Mouse (Mus musculus): ENCODE results near the gene Methig1. TPM values are rescaled to one million over a fixed set of nuclear protein-coding genes. Genes with fewer than 3 reads are reported as not detected.
"Not testable (repeated sequence)": the region's sequence is repeated elsewhere in the genome, so short reads cannot be mapped to it uniquely, and the experiment has no call there.

Gene Methig1
- polyA plus RNA-seq, 1 experiment from 2014 or later = not detected

GRCm38 (mm10) chr15:100351501-100352060, 1.4 kb upstream of the Methig1 start:
- ATAC-seq (ENCODE audit: insufficient read depth, low FRiP score, low TSS enrichment) = no peak
- H3K9ac ChIP-seq (ENCODE audit: low read length) = no peak overlapping the region
- no peak overlapping the region for H3K4me2 ChIP-seq (ENCODE audit: low read depth)
- H3K27me3 ChIP-seq (ENCODE audit: control insufficient read depth, insufficient read depth, low read length) = no peaks in the 10 kb centered on the region
- H3K9me3 ChIP-seq (ENCODE audit: control insufficient read depth, low read length) = no peaks in the 10 kb centered on the region
- WGBS = 73% methylated on average over 6 of the region's 6 CpGs
- H3K27ac ChIP-seq (ENCODE audit: low read depth, low read length) = no peak overlapping the region
- no peaks in the 10 kb centered on the region for H3K4me1 ChIP-seq (ENCODE audit: control insufficient read depth, insufficient read depth, low read length)
- H3K4me3 ChIP-seq (ENCODE audit: low read depth, low read length) = no peak overlapping the region
- no peaks in the 10 kb centered on the region for H3K36me3 ChIP-seq (ENCODE audit: control insufficient read depth, insufficient read depth, low read length)
- DNase-seq (ENCODE audit: low spot score) = no peak

GRCm38 (mm10) chr15:100353399-100353798, 450 bp downstream of the Methig1 start:
- DNase-seq (ENCODE audit: low spot score); H3K4me2 ChIP-seq (ENCODE audit: low read depth); H3K36me3 ChIP-seq (ENCODE audit: control insufficient read depth, insufficient read depth, low read length); H3K9me3 ChIP-seq (ENCODE audit: control insufficient read depth, low read length); H3K4me3 ChIP-seq (ENCODE audit: low read depth, low read length); H3K9ac ChIP-seq (ENCODE audit: low read length); ATAC-seq (ENCODE audit: insufficient read depth, low FRiP score, low TSS enrichment); H3K27me3 ChIP-seq (ENCODE audit: control insufficient read depth, insufficient read depth, low read length); H3K27ac ChIP-seq (ENCODE audit: low read depth, low read length); H3K4me1 ChIP-seq (ENCODE audit: control insufficient read depth, insufficient read depth, low read length): not testable (repeated sequence)
- WGBS = 88% methylated on average over 12 of the region's 22 CpGs

GRCm38 (mm10) chr15:100355876-100356275, 2.9 kb downstream of the Methig1 start:
- Histone ChIP-seq H3K36me3 (ENCODE audit: control insufficient read depth, insufficient read depth, low read length) (no peaks in the 10 kb centered on the region), H3K4me2 (ENCODE audit: low read depth) (no peak overlapping the region), H3K4me3 (ENCODE audit: low read depth, low read length) (no peak overlapping the region), H3K9ac (ENCODE audit: low read length) (no peak overlapping the region), H3K4me1 (ENCODE audit: control insufficient read depth, insufficient read depth, low read length) (no peaks in the 10 kb centered on the region), H3K27me3 (ENCODE audit: control insufficient read depth, insufficient read depth, low read length) (no peaks in the 10 kb centered on the region), H3K9me3 (ENCODE audit: control insufficient read depth, low read length) (no peaks in the 10 kb centered on the region), H3K27ac (ENCODE audit: low read depth, low read length) (no peak overlapping the region)
- 55% methylated on average over 5 of the region's 5 CpGs for whole genome bisulfite sequencing
- ATAC-seq (ENCODE audit: insufficient read depth, low FRiP score, low TSS enrichment) (no peak), DNase-seq (ENCODE audit: low spot score) (no peak)

GRCm38 (mm10) chr15:100364242-100364641, 11.3 kb downstream of the Methig1 start, which contains the start of gene Higd1c:
Gene Higd1c (plus strand): TSS chr15:100364542.
- no peak within 1 kb of the TSS for H3K4me3 ChIP-seq (ENCODE audit: low read depth, low read length)
- H3K27me3 ChIP-seq (ENCODE audit: control insufficient read depth, insufficient read depth, low read length) = no peaks in the 10 kb centered on the region
- no peak within 1 kb of the TSS for H3K27ac ChIP-seq (ENCODE audit: low read depth, low read length)
- no peaks in the 10 kb centered on the region for H3K9me3 ChIP-seq (ENCODE audit: control insufficient read depth, low read length)
- no peaks in the 10 kb centered on the region for H3K4me1 ChIP-seq (ENCODE audit: control insufficient read depth, insufficient read depth, low read length)
- no peak for ATAC-seq (ENCODE audit: insufficient read depth, low FRiP score, low TSS enrichment)
- 71% methylated on average over 7 of the region's 7 CpGs for WGBS
- DNase-seq (ENCODE audit: low spot score) = no peak
- H3K4me2 ChIP-seq (ENCODE audit: low read depth) = no peak within 1 kb of the TSS
- no peaks in the 10 kb centered on the region for H3K36me3 ChIP-seq (ENCODE audit: control insufficient read depth, insufficient read depth, low read length)
- no peak within 1 kb of the TSS for H3K9ac ChIP-seq (ENCODE audit: low read length)

DNA sequence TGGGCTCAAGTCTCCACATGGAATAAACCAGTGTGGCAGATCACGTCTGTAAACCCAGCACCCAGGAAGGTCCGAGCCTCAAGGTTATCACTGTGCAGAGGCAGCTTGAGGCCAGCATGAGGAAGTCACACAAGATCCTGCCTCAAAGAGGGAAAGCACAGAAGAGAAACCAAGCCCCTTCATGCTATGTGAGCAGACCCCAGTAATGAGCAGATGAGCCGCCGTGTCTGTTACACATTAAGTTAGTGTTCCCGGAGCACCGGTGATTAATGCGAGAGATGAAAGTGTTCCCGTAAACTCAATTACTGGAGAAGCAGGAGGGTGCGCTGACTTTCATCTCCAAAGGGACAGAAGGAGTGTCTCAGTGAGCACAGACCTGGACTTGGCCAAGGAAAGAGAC, 13.0 kb downstream of the Methig1 start:
- not testable (repeated sequence) for H3K9ac ChIP-seq (ENCODE audit: low read length); H3K4me3 ChIP-seq (ENCODE audit: low read depth, low read length); ATAC-seq (ENCODE audit: insufficient read depth, low FRiP score, low TSS enrichment); H3K36me3 ChIP-seq (ENCODE audit: control insufficient read depth, insufficient read depth, low read length); H3K4me2 ChIP-seq (ENCODE audit: low read depth); H3K27ac ChIP-seq (ENCODE audit: low read depth, low read length); DNase-seq (ENCODE audit: low spot score); H3K9me3 ChIP-seq (ENCODE audit: control insufficient read depth, low read length); H3K4me1 ChIP-seq (ENCODE audit: control insufficient read depth, insufficient read depth, low read length); H3K27me3 ChIP-seq (ENCODE audit: control insufficient read depth, insufficient read depth, low read length)
- 57% methylated on average over 9 of the region's 9 CpGs for WGBS

DNA sequence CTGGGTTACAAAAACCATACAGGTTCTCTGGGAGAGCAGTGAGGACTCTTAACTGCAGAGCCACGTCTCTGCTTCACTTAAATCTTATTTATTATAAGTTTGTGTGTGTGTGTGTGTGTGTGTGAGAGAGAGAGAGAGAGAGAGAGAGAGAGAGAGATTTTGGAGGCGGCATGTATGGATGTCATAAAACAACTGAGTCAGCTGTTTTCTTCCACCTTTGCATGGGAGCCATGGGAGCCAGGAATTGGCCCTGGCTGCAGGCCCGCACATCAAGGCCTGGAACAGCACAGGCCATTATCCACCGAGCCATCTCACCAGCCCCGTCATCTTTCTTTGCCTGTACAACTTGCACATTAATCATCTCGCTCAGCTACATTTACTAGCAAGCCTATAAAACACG, 14.2 kb downstream of the Methig1 start:
- ATAC-seq (ENCODE audit: insufficient read depth, low FRiP score, low TSS enrichment) = no peak

GRCm38 (mm10) chr15:100375066-100375465, 22.1 kb downstream of the Methig1 start:
- no peak for ATAC-seq (ENCODE audit: insufficient read depth, low FRiP score, low TSS enrichment)
- 36% methylated on average over 5 of the region's 5 CpGs for WGBS
- H3K4me2 ChIP-seq (ENCODE audit: low read depth) = no peak overlapping the region

More for the DNA sequence above, 14.2 kb downstream of the Methig1 start:
- Histone ChIP-seq H3K4me3 (ENCODE audit: low read depth, low read length) (no peak overlapping the region), H3K27me3 (ENCODE audit: control insufficient read depth, insufficient read depth, low read length) (no peaks in the 10 kb centered on the region), H3K4me2 (ENCODE audit: low read depth) (no peak overlapping the region), H3K9ac (ENCODE audit: low read length) (no peak overlapping the region), H3K4me1 (ENCODE audit: control insufficient read depth, insufficient read depth, low read length) (no peaks in the 10 kb centered on the region), H3K27ac (ENCODE audit: low read depth, low read length) (no peak overlapping the region), H3K36me3 (ENCODE audit: control insufficient read depth, insufficient read depth, low read length) (no peaks in the 10 kb centered on the region), H3K9me3 (ENCODE audit: control insufficient read depth, low read length) (no peaks in the 10 kb centered on the region)
- DNase-seq (ENCODE audit: low spot score) = no peak
- WGBS = 80% methylated on average over 7 of the region's 7 CpGs

DNA sequence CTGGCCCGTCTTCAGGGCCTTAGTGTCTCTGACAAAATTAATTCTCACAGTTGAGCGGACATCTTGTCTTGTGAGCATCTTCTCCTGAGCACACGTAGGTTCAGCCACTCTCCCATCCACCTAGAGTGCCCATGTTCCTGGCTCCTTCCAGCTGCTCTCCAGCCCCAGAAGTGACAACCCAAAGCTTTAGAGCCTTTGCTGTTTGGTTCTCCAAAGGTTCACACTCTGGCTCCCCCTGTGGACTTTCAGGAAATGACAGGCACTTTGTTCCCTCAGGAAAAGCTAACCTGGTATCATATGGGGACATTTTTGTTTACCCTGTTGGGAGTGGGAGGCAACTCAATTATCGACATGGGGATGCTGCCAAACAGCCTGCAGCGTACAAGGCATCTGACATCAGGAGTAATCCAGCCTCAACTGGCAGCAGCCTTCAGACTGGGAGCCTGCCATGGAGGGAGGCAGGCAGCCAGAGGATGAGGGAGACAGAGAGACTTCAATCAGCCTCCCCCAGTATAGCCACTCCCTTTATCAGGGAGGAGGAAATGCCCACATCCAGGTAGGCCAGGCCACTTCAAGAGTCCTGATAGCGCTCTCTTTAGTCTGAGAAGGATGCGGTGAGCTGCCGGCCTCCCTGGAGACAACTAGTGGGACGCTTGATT, 25.0 kb downstream of the Methig1 start:
- not testable (repeated sequence) for H3K27ac ChIP-seq (ENCODE audit: low read depth, low read length); H3K4me1 ChIP-seq (ENCODE audit: control insufficient read depth, insufficient read depth, low read length); H3K4me2 ChIP-seq (ENCODE audit: low read depth); H3K9ac ChIP-seq (ENCODE audit: low read length); H3K9me3 ChIP-seq (ENCODE audit: control insufficient read depth, low read length); ATAC-seq (ENCODE audit: insufficient read depth, low FRiP score, low TSS enrichment); DNase-seq (ENCODE audit: low spot score); H3K36me3 ChIP-seq (ENCODE audit: control insufficient read depth, insufficient read depth, low read length); H3K27me3 ChIP-seq (ENCODE audit: control insufficient read depth, insufficient read depth, low read length); H3K4me3 ChIP-seq (ENCODE audit: low read depth, low read length)
- WGBS = 21% methylated on average over 2 of the region's 9 CpGs

More at GRCm38 (mm10) chr15:100375066-100375465, 22.1 kb downstream of the Methig1 start:
- Histone ChIP-seq H3K9me3 (ENCODE audit: control insufficient read depth, low read length) (no peaks in the 10 kb centered on the region), H3K27ac (ENCODE audit: low read depth, low read length) (no peak overlapping the region), H3K4me3 (ENCODE audit: low read depth, low read length) (no peak overlapping the region), H3K36me3 (ENCODE audit: control insufficient read depth, insufficient read depth, low read length) (no peaks in the 10 kb centered on the region), H3K27me3 (ENCODE audit: control insufficient read depth, insufficient read depth, low read length) (no peaks in the 10 kb centered on the region), H3K9ac (ENCODE audit: low read length) (no peak overlapping the region), H3K4me1 (ENCODE audit: control insufficient read depth, insufficient read depth, low read length) (no peaks in the 10 kb centered on the region)
- DNase-seq (ENCODE audit: low spot score) = peak; percentile 59

DNA sequence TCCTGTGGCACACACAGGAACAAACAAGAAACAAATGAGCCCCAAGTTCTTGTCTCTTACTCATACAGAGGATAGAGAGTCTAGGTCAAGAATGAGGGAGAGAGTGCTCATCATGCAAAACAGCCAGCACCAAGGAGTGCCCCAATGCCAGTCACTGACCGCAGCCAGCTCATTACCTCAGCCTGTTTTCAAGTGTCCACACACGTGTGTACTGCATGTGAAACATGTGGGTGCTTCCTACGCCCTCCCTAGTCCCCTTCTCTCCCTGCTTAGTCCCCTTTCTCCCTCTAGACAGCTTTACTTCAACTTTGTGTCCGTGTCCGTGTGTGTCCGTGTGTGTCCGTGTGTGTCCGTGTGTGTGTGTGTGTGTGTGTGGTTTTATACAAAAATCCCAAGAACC, 26.7 kb downstream of the Methig1 start:
- H3K36me3 ChIP-seq (ENCODE audit: control insufficient read depth, insufficient read depth, low read length) = no peaks in the 10 kb centered on the region
- ATAC-seq (ENCODE audit: insufficient read depth, low FRiP score, low TSS enrichment) = no peak
- H3K4me2 ChIP-seq (ENCODE audit: low read depth) = no peak overlapping the region
- no peaks in the 10 kb centered on the region for H3K27me3 ChIP-seq (ENCODE audit: control insufficient read depth, insufficient read depth, low read length)
- no peaks in the 10 kb centered on the region for H3K9me3 ChIP-seq (ENCODE audit: control insufficient read depth, low read length)
- H3K4me1 ChIP-seq (ENCODE audit: control insufficient read depth, insufficient read depth, low read length) = no peaks in the 10 kb centered on the region
- H3K9ac ChIP-seq (ENCODE audit: low read length) = no peak overlapping the region
- 86% methylated on average over 8 of the region's 8 CpGs for WGBS
- H3K4me3 ChIP-seq (ENCODE audit: low read depth, low read length) = no peak overlapping the region
- H3K27ac ChIP-seq (ENCODE audit: low read depth, low read length) = no peak overlapping the region
- DNase-seq (ENCODE audit: low spot score) = no peak
